Mouse (Mus musculus): ENCODE results near the gene Wdr59.
A peak's percentile ranks its signal among the peaks of the same experiment; 100 is the strongest.

The Wdr59 gene

GRCm38 (mm10) chr8:111521713-111522429, at the start of gene Wdr59:
Wdr59 (minus strand) TSS chr8:111522092.
- peak; percentile 98 for DNase-seq (ENCODE audit: low spot score)

DNA sequence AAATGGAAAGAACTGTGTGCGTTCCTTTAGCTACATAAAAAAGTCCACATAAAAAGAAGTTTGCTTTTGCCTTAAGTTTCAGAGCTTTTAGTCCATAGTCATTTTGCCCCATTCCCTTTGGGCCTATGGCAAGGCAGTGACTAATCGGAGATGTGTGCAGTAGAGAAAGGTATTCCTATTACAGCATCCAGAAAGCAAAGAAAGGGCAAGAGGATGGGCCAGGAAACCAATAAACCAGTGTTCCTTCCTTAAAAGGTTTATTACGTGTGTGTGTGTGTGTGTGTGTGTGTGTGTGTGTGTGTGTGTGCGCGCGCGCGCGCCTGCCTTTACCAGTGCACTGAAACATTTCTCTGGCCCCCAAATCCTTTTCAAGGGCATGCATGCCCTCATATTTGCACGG, 49.8 kb upstream of the Wdr59 start:
- no peak for DNase-seq (ENCODE audit: low spot score)

- no peak for DNase-seq (ENCODE audit: low spot score)
These were observed 48.5 kb upstream of the Wdr59 start for GRCm38 (mm10) chr8:111570432-111570831.

DNA sequence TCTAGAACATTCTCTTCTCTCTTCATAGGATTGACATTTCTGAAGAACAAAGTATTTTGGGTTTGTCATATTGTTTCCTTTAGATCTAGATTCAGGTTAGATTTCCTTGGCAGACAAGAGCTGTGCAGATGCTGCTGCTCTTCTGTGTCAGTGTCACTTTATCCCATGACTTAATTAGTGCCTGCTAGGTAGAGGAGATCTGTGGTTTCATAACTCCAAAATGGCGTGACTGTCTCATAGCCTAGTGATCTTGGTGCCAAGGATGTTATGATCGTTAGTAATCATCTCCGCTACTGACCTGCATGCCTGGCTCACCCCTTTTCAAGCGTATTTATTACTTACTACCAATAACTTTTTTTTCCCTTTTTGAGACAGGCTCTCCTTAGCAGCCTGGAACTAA, 48.0 kb upstream of the Wdr59 start:
- no peak for DNase-seq (ENCODE audit: low spot score)

- no peak for DNase-seq (ENCODE audit: low spot score)
These were observed 46.1 kb upstream of the Wdr59 start for GRCm38 (mm10) chr8:111568029-111568428.

GRCm38 (mm10) chr8:111567571-111567970, 45.7 kb upstream of the Wdr59 start:
- DNase-seq (ENCODE audit: low spot score) = no peak

GRCm38 (mm10) chr8:111566326-111566725, 44.4 kb upstream of the Wdr59 start:
- no peak for DNase-seq (ENCODE audit: low spot score)

GRCm38 (mm10) chr8:111565784-111566191, 43.9 kb upstream of the Wdr59 start:
- no peak for DNase-seq (ENCODE audit: low spot score)

DNA sequence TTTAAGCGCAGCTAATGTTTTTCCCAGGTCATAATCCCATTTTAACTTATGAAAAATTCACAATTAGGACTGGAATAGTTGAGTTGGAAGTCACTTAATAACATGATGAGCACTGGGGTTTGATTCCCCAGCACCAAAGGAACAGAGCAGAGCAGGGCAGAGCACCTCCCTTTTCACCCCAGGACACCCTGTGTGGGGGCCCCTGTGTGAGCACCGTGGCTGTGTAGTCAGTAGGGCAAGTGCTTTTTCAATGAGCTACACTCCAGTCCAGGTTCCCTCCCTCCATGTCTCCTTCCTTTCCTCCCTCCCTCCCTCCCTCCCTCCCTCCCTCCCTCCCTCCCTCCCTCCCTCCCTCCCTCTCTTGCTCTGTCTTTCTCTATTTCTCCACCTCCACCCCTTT, 42.2 kb upstream of the Wdr59 start:
- DNase-seq (ENCODE audit: low spot score) = no peak

DNA sequence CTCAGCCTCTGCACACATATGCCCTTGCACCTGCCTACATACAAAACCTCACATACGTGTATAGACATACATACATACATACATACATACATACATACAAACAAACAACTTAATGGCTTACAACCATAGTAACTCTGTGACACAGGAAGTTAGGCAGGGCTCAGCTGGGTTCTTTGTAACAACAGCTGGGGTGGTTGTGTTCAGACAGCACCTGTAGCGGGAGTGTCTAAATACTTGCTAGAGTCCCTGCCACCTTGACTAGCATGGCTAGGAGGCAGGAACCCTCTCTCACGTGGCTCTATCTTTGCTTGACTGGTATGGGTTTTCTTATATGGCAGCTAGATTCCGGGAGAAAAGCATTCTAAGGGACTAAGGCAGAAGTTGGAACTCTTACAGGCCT, 41.8 kb upstream of the Wdr59 start:
- no peak for DNase-seq (ENCODE audit: low spot score)

DNA sequence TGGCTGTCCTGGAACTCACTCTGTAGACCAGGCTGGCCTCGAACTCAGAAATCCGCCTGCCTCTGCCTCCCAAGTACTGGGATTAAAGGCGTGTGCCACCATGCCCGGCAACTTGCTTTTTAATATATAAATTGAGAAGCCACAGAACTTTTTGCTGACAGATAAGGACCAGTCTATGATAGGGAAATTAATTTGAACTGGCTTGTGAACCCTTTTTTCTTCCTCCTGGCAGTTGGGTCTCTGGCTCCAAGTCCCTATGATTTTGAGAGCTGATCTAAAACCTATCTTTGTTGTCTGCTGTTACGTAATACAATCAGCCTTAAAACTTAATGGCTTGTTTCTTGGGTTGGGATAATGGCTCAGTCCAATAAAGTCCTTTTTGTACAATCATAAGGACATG, 41.2 kb upstream of the Wdr59 start:
- no peak for DNase-seq (ENCODE audit: low spot score)

DNA sequence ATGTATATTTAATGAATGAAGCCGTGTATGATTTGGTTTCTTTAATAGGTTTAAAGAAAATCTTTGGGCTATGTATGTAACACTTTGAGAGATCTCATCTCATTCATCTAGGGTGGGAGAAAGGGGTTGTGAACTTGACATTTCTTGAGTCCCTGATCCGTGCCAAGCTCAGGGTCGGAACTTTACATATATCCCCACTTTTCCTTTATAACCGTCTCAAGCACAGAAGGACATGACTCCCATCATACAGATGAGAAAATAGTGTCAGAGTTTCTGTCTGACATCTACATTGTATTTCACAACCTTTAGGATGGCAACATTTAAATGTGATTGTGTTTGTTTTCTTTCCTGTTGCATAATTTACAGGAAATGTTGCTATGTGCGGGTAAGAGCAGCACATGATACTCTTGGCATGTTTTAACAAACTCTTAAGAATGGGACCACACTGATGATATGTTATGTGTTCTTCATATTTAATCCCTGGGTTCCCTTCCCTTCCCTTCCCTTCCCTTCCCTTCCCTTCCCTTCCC, 40.4 kb upstream of the Wdr59 start:
- DNase-seq (ENCODE audit: low spot score) = no peak

- no peak for DNase-seq (ENCODE audit: low spot score)
These were observed 39.9 kb upstream of the Wdr59 start for GRCm38 (mm10) chr8:111561824-111562223.

DNA sequence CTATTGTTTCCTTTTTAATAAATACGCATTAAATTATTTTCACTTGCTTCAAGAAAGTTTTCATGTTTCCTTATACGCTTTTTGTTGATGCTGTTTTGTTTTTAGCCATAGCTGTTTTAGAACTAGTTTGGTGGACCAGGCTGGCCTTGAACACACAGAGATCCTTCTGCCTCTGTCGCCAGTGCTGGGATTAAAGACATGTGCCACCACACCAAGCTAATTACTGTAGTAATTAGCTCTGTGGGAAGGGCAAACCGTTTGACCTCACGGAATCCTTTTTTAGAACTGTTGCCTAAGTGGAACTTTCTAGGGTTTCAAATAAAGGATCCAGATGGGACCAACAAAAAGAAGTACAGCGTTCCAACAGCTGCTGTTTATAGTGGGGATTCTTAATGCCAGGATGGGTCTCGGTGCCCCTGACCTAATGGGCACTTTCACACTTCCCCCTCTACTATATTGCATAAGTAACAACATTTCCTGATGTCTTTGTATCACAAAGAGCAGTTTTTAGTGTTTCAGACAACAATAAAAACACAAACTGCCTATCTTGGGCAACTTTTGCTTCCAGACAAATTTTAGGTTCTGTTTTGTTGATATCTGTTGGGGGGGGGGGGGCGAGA, 29.7 kb upstream of the Wdr59 start:
- DNase-seq (ENCODE audit: low spot score) = no peak

DNA sequence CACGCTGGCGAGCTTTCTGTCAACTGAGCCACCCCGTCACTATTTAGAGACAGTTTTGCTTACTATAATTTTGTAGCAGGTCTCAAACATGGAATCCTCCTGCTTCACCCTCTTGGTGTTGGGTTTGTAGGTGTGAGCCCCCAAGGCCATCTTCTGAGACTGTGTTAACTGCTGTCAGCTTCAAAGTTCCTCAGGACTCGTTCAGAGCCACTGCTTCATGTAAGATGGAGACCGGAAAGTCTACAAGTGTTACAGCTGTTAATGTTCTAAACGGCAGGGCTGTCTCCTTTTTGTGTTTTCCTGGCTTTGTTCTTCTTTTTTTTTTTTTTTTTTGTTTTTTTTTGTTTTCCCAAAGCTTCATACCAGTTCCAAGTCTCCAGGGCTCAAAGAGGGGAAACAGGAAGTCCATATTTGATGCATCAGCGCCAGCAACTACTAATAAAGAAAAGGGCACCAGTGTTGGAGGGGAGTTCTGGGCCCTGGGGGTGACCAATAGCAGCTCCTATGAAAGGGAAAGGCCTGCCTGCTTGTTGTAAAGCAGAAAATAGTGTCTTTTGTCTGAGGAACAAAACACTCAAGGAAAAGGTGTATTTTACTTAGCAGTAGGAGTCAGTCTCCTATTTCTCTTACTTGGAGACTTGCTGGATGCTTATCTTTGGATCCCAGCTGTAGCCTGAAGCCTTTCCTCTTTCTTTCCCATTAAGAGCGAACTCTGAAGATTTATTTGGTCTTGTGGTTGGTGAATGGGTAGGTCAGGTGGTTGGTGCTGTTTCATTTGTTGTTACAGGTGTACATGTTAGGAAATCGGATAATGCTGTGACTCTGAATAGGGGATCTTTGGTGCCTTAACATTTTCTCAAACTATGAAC, 28.3 kb upstream of the Wdr59 start:
- DNase-seq (ENCODE audit: low spot score) = no peak

DNA sequence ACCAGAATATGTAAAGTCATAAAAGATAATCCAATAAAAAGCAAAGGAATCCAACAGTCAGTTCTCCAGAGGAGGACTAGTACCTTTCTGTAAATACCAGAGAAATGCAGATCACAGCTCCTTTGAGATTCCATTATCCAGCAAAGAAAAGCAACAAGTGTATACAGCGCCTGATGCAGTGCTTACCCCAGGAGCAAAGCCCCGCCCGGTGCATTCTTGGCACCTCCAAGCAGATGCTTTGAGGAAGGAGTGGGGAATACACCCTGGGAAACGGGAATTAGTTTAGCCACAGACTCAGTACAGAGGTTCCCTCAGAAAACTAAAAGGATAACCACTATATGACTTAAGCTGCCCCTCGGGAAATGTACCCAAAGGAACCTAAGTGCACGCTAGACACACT, 26.3 kb upstream of the Wdr59 start:
- DNase-seq (ENCODE audit: low spot score) = no peak

GRCm38 (mm10) chr8:111547144-111547543, 25.3 kb upstream of the Wdr59 start:
- DNase-seq (ENCODE audit: low spot score) = no peak

DNA sequence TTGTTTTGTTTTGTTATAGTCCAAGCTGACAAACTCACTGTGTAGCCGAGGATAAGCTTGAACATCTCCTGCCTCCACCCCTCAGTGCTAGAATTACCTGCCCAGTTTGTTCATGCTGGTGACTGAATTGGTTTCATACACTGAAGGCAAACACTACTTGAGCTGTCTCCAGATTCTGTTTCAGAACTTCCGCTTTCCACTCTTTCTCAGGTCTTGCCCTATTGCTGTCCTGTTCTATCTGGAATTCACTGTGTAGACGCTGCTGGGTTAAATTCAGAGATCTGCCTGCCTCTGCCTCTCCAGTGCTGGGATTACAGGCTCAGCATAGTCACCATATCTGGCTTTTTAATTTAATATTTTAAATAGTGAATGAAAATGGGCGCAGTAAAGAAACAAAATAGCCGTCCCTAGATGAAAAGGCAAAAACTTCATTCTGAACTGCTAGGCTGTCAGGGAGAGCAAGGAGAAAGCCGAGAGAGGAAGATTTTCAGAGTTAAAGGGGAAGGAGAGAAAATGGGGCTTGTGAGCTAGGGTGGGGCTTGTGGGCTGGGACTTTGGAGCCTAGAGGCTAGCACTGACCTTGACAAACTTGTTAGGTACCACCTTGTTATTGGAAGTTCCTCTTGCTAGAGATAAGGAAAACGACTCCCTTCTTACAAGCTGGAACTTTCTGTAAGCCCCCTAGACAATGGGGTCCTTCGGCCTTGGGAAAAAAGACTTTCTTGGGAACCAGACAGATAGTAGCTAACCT, 23.7 kb upstream of the Wdr59 start:
- DNase-seq (ENCODE audit: low spot score) = no peak

DNA sequence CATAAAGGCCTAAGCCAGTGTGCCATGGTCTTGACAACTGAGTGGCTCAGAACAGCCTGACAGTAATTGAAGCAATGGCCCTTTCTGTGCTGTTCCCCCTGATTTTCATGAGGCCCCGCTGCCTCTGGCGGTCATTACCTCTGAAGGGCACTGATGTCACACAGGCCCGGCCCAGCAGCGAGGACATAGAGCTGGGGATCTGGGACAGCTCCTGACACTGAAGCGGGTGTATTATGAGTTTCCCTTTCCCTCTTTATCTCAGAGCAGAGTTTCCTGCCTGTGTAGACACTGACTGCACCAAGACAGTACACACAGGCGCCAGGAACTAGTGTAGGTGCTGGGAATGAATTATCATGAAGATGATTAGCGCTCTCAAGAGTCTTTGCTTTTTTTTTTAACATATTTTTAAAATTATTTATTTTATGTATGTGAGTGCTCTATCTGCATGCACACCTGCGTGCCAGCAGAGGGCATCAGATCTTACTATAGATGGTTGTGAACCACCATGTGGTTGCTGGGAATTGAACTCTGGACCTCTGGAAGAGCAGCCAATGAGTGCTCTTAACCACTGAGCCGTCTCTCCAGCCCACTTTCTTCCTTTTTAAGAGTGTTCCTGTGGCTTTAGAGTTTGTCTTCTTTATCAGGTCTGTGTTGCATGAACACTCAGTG, 22.0 kb upstream of the Wdr59 start:
- DNase-seq (ENCODE audit: low spot score) = no peak

DNA sequence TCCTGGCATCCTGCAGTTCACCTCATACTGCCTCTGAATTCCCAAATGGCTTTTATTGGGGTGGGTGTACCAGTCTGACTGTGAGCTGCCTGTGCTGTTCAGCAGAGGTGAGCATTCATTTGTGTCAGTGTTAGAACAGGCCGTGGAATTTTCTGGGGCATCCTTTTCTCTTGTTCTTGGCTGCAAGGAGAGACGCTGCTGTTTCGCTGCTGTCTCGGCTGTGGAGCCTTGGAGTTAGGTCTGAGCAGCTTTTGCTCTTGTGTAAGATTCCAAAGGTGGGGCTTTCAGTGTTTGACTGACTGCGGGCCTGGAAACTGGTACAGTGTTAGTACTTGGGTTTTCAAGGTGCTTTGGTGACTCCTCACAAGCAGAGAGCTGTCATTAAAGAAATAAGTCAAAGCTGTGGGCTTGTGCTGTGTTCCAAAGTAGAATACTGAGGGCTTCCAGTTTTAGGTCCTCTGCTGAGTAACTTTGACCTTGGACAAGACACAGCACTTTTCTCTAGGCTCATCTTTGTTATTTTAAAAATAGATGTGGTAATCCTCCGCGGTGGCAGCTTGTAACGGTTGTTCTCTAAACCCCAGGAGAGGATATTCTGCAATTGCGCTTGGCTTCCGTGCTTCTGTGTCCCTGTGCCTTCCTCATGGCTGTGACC, 17.7 kb upstream of the Wdr59 start:
- DNase-seq (ENCODE audit: low spot score) = no peak

GRCm38 (mm10) chr8:111538194-111538593, 16.3 kb upstream of the Wdr59 start:
- DNase-seq (ENCODE audit: low spot score) = no peak
